Mouse (Mus musculus) right cerebral cortex, postnatal 4 days (tissue): ENCODE results near the gene Prcp.

Source experiments
- DNase-seq: peaks from one replicate; pipeline ENCODE4 v3.0.0-alpha.2; 2022

Prcp gene

GRCm38 (mm10) chr7:92980741-92981140 lies 106.5 kb downstream of the Prcp start:
- no peak for DNase-seq

GRCm38 (mm10) chr7:92981864-92982263 lies 107.6 kb downstream of the Prcp start:
- DNase-seq: no peak
